Mouse (Mus musculus) stomach, postnatal 0 days (tissue): ENCODE data around the gene Gm21190.
"Not testable (repeated sequence)": the region's sequence is repeated elsewhere in the genome, so short reads cannot be mapped to it uniquely, and the experiment has no call there.

Experiments used
- CTCF ChIP-seq: IDR thresholded peaks from 2 replicates; pipeline ENCODE4 v1.5.1; 2016; ENCODE audit warnings: antibody characterized with exemption, low read depth, mild to moderate bottlenecking, moderate library complexity
- EP300 ChIP-seq: optimal IDR thresholded peaks from 2 replicates; pipeline ENCODE3; 2016; ENCODE audit warnings: antibody characterized with exemption

DNA sequence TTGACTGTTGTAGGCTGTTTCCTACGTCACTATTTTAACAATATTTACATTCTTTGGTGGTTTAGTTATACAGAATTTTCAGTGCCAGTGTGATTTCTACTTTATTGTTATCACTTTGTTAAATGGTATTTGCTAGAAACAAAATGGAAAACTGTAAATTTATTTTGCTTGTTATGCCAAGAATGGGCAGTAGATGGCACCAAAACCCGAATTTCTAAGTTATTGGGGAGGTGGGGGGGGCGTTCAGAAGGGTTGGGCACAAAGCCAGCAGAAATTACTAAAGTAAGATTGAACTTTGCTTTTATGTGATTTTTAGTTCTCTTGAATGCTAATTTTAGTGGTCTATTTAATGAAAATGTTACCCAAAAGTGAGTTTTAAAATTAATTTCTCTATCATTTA is 20.6 kb upstream of the Gm21190 start:
- TF ChIP-seq EP300: not testable (repeated sequence)
- peak; percentile 64 for TF ChIP-seq CTCF
